Mouse (Mus musculus): Measurements from ENCODE around the gene Cyp27b1.

GRCm38 (mm10) chr10:127042468-127043115 lies 5.5 kb upstream of the Cyp27b1 start:
- TF ChIP-seq CTCF (IDR thresholded peaks at IDR 0.05; ENCODE audit: borderline replicate concordance, insufficient read depth, low read depth, low read length) = no peak
- TF ChIP-seq POLR2A (IDR thresholded peaks at IDR 0.05; ENCODE audit: borderline replicate concordance, insufficient read depth, low read length) = no peak
